Comparison of ENCODE assay signal across 11 mouse cellular contexts in genomic region chr2:61734175-61734574, GRCm38 (mm10).
"Had no signal": no experiment of that assay in that cellular context is flagged by ENCODE, and none has a peak within 500 bp of the region (broad histone marks: within the 10 kb centered on the region; RNA-seq: fewer than 3 reads in every experiment).

No protein-coding gene starts in this region.

- DNase-seq: kidney, adult 2 months; kidney, postnatal 25 days; layer of hippocampus, adult 9-11 months; liver, embryonic 13.5 days; lung, embryonic 14.5 days; midbrain, embryonic 14.5 days; right cerebral cortex, adult 18-20 months; right cerebral cortex, postnatal 14 days; right cerebral cortex, postnatal 4 days; thymus, postnatal 25 days had no signal

- ATAC-seq: lung, postnatal 0 days had no signal
